Mouse (Mus musculus): ENCODE measurements at regions not wholly inside any gene's neighbourhood (a gene's known extent, or its start where the extent isn't known, plus 50 kb on each side); places are given as distances from the start of the nearest gene placed in this dataset.
"Not testable (repeated sequence)": the region's sequence is repeated elsewhere in the genome, so short reads cannot be mapped to it uniquely, and the experiment has no call there.

DNA sequence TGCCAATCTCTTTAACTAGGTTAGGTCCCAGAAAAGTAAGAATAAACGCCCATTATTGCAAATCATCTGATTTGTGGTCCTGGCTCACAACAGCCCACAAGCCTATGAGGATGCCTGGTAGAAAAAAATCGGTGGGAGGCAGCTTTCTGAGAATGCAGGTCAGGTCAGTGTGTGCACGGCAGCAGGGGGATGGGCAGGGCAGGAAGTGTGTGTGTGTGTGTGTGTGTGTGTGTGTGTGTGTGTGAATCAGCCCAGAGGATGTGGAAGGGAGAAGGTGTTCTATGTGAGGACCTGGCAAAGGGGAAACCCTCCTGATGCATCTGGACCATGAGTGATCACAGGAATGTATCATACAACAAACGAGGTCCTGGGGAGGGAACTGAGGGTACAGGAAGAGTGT lies 287.5 kb upstream of the 3110018I06Rik start:
- no peak for DNase-seq (ENCODE audit: low spot score in 2 of 2)

GRCm38 (mm10) chr12:107208826-107209225 lies 279.6 kb upstream of the 3110018I06Rik start:
- not testable (repeated sequence) for DNase-seq (ENCODE audit: low spot score in 2 of 2)

GRCm38 (mm10) chr12:107212826-107213225 lies 275.6 kb upstream of the 3110018I06Rik start:
- no peak for DNase-seq (ENCODE audit: low spot score in 2 of 2)

GRCm38 (mm10) chr12:107216119-107216518 lies 272.3 kb upstream of the 3110018I06Rik start:
- no peak for DNase-seq (ENCODE audit: low spot score in 2 of 2)

- DNase-seq (ENCODE audit: low spot score in 2 of 2): no peak
These were observed 267.0 kb upstream of the 3110018I06Rik start for GRCm38 (mm10) chr12:107221276-107221970.

DNA sequence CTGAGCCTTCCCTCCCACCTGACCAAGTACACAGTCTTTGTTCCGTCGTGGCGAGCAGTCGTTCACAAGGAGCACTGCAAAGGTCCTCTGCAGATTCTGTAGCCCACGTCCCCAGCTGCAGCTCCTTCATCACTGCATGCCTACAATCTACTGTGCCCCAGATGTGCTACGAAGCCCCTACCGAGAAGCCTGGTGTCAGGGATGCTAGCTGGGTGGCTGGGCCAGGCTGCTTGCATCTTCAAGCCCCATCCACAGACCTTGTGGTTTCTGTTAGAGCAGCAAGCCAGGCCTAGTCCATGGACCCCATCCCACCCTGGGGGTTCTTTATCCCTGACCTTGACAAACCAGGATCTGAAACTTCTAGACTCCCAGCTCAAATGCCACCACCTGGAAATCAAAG lies 266.3 kb upstream of the 3110018I06Rik start:
- no peak for DNase-seq (ENCODE audit: low spot score in 2 of 2)

DNA sequence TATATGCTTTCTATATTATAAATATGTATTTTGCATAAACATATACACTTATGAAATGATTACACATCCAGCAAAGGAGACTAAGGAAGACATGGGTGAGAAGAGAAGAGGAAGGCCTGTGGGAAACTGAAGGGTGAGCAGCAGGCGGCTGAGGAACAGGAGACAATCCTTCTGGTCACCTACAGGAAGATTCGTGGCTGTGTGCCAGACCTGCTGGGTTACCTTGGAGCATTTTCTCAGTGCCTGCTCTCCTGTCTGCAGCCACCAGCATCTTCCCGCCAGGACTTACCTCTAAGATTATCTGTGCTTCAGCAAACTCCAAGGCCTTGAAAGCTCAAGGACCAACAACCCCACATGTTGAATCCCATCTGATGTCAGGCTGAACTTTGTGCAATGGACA lies 258.3 kb upstream of the 3110018I06Rik start:
- DNase-seq (ENCODE audit: low spot score in 2 of 2): no peak

DNA sequence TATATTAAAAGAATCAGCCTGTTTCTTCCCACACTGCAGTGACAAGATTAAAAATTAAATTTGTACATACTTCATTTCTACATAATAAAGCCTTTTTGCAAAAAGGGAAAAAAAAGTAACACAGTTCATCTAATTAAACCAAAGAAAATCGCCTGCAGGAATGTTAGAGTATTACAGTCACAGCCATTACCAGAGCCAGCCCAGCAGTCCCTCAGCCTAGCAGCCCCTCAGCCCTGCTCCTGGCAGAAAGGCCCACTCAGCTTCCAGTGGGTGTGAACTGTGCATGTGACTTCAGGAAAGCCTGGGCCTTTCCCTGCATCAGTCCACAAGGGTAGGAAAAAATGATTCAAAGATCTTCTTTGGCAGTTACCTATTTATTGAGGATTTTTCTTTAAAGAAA lies 256.8 kb upstream of the 3110018I06Rik start:
- DNase-seq (ENCODE audit: low spot score in 2 of 2): no peak

- DNase-seq (ENCODE audit: low spot score in 2 of 2): no peak
These were observed 237.5 kb upstream of the 3110018I06Rik start for GRCm38 (mm10) chr12:107250747-107251470.

GRCm38 (mm10) chr12:107251981-107252380 lies 236.5 kb upstream of the 3110018I06Rik start:
- no peak for DNase-seq (ENCODE audit: low spot score in 2 of 2)

DNA sequence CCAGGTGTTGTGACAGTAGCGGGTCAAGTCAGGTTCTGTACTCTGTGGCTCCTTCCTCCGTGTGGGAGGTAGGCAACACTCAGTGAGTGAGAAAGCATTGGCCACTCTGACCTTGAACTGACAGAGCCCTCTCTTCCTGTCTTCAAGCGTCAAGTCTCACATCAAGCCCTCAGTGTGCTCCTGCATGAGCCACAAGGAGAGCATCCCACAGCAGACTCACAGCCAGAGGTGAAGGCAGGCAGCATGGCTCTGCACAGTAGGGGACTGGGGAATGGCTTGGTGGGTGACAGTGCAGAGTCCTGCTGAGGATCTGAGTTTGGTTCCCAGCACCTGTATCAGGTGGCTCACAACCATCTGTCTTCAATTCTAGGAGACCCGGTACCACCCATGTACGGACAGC lies 226.4 kb upstream of the 3110018I06Rik start:
- no peak for DNase-seq (ENCODE audit: low spot score in 2 of 2)

DNA sequence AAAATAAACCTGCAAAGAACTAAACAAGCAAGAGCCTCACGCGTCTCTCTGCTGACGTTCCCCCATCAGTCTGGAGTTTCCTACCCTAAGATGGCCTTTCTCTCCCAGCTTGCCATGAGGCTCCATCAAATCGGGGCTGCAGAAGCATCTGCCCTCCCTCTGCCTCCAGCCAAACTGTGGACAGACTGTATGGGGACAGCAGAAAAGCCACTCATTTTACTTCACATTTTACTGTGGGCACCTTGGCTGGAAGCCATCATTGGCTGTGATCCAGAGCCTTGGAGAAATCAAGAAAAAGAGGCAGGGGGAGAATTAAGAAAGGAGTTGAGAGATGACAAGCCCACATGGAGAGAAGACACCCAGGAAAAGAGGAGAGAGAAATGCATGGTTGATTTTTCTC lies 225.9 kb upstream of the 3110018I06Rik start:
- DNase-seq (ENCODE audit: low spot score in 2 of 2): no peak

DNA sequence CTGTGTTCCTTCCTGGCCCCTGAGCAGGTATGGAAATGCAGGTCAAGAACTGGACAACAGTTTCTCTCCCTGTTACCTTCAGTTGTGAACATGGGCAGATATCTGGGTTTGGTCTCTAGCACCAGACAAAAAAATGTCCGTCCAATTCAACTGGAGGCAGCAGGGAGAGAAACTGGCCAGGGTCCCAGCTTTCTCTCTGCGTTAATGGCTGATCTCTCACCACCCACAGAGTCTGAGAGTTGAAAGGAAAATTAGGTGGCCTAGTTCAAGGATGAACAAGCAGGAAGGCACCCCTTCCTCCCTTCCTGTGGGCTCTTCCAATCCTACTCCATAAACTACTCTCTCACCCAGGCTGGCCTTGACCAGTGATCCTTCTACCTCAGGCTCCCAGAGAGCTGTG lies 221.7 kb upstream of the 3110018I06Rik start:
- DNase-seq (ENCODE audit: low spot score in 2 of 2): no peak

DNA sequence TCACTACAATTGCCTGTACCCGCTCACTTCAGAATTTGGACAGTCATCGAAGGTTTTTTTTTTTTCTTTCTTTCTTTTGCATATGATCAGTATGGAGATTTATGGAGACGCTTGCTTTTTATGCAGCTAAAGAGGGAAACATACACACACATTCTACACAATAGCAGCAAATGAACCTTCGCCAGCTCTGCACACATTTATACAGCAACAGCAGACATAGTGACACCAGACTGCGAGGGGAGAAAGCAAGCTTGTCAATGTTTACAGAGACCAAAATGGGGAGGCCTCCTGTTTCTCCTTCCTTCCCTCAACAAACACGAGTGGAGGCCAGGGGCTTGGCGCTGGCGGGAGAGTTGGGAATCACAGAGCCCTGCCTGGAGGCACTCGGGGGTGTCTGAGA lies 202.8 kb upstream of the 3110018I06Rik start:
- DNase-seq (ENCODE audit: low spot score in 2 of 2): no peak

GRCm38 (mm10) chr12:107291377-107291776 lies 197.1 kb upstream of the 3110018I06Rik start:
- no peak for DNase-seq (ENCODE audit: low spot score in 2 of 2)

- no peak for DNase-seq (ENCODE audit: low spot score in 2 of 2)
These were observed 181.2 kb upstream of the 3110018I06Rik start for GRCm38 (mm10) chr12:107307094-107307740.

- DNase-seq (ENCODE audit: low spot score in 2 of 2): no peak
These were observed 173.0 kb upstream of the 3110018I06Rik start for GRCm38 (mm10) chr12:107315446-107315845.

DNA sequence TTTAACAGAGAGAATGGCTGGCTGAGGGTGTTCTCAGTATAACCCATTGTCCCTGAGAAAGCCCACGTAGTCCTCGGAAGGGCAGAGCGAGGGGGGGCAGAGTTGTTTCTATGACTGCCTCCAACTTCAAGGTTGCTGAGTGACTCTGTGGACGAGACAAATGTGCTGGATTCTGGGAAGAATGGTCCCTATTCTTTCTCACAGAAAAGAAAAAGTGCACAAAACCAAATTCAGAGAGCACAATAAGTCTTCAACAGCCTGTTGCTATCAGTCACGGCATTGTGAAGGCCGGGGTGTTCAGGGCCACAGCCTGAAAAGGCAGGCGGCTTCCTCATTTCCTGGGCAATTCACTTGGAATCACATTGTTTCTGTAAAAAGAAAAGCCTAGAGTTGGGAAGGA lies 165.6 kb upstream of the 3110018I06Rik start:
- DNase-seq (ENCODE audit: low spot score in 2 of 2): no peak

DNA sequence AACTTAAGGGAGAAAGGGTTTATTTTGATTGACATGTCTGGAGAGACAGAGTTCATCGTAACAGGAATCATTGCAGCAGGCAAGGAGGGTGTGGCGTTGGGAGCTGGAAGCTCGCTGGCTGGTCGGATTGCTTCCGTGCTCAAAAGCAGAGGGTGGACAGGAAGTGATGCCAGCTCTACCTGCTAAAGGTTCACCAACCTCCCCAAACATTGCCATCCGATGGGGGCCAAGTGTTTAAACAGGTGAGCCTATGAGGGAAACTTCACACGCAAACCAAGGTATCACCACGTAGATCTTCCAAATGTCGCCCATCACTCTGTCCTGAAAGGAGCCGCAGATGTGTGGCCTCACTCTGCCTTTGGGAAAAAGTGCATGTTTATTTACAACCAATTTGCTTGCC lies 162.3 kb upstream of the 3110018I06Rik start:
- no peak for DNase-seq (ENCODE audit: low spot score in 2 of 2)

DNA sequence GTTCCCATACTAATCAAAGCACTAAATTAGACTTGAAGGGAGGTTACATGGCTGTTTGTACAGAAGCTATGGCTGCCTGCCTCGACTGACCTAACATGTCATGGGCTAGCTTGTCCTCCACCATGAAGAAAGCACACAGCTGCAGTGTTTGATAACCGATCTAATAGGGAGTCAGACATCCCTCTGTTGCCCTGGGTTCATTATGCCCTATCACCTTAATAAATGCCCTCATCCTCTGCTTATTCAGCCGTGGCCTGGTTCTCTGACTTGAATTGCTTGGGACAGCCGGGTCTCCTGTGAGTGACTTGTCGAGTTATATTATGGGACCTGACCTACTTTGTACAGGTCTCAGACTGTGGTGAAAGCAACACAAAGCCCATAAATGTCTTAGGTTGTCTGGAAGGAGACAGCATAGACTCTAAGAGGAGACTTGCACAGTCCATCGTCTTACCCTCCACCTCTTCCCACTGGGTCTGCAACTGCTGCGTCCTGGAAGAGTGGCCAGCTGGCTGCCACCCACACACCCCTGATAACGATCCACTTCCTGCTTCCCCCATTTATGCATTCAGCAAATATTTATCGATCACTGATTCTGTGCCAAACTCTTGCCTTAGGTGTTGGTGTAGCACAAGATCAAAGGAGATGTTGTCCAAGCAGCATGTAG lies 161.2 kb upstream of the 3110018I06Rik start:
- DNase-seq (ENCODE audit: low spot score in 2 of 2): no peak

GRCm38 (mm10) chr12:107328986-107329385 lies 159.4 kb upstream of the 3110018I06Rik start:
- DNase-seq (ENCODE audit: low spot score in 2 of 2): no peak

DNA sequence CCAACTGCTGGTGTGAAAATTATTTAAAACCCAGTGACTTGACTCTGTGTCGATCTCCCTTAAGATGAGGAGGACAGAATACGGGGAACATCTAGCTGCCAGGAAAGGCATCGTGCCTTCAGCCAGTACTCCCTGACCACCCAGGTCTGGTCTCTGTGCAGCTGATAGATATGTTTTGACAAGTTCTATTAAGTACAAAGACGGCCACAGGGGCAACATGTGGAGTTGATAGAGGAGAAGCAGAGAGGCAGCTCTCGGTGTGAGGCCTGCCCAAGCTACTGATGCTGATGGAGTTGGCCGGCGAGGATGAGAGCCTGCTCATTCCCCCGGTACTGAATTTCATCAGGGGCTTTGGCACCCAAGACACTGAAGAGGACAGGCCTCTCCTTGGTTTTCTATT lies 154.1 kb upstream of the 3110018I06Rik start:
- DNase-seq (ENCODE audit: low spot score in 2 of 2): no peak

Measured in adrenal gland, postnatal 4 days (tissue).